9 mouse cellular contexts compared by ENCODE assay signal in the genomic region with DNA sequence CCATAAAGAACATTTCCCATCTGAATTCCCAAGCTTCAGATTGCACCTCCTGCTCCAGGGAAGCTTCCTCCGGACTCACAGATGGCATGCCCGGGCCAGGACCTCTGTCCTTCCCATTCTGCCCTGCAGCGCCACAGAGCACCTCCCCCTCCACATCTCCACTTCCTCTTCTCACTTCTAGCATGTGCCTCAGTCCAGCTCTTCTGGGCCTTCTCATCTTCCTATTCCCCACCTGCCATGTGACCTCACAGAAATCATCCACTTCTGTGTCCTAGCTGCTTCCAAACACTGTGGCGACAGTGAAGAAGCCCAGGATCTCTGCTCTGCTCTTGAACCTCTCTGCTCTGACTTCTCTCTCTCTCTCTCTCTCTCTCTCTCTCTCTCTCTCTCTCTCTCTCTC.
DNase-seq lines count a peak whose midpoint lies in the region; ATAC-seq and TF ChIP-seq lines count a peak whose summit lies in the region.
"Had no signal": no experiment of that assay in that cellular context is flagged by ENCODE, and none has a peak within 500 bp of the region (broad histone marks: within the 10 kb centered on the region; RNA-seq: fewer than 3 reads in every experiment).

No protein-coding gene starts in this region.

- no peaks in the 10 kb centered on the region for H3K9me3 ChIP-seq in limb, embryonic 13.5 days
- no peaks in the 10 kb centered on the region for H3K9me3 ChIP-seq in forebrain, postnatal 0 days (ENCODE audit: low read length)
- H3K9me3 ChIP-seq: limb, embryonic 15.5 days had no signal

- intact Hi-C loops in left cerebral cortex, adult 2 months (cut with DNase I): loop anchor here (5.0 to 10.0 kb wide), 2 partner anchors 116 to 232 kb away; a partner anchor contains a TSS

- H3K4me3 ChIP-seq in left cerebral cortex, adult 2 months: no peak overlapping the region
- H3K4me3 ChIP-seq in bone marrow macrophage, adult 2 months (ENCODE audit: insufficient read depth, low read length): peak overlapping the region; percentile 29
- H3K4me3 ChIP-seq in limb, embryonic 13.5 days: no peak overlapping the region
- no peak overlapping the region for H3K4me3 ChIP-seq in forebrain, postnatal 0 days (ENCODE audit: low read depth, low read length)
- H3K4me3 ChIP-seq: limb, embryonic 15.5 days had no signal

- H3K27me3 ChIP-seq in limb, embryonic 13.5 days: no peaks in the 10 kb centered on the region
- H3K27me3 ChIP-seq in forebrain, postnatal 0 days (ENCODE audit: insufficient read depth, low read length): no peaks in the 10 kb centered on the region
- H3K27me3 ChIP-seq: limb, embryonic 15.5 days had no signal

- H3K27ac ChIP-seq in left cerebral cortex, adult 2 months: 0 out of 2 replicates have a peak overlapping the region, but pooled peaks have one; percentile 17
- peak overlapping the region; percentile 67 for H3K27ac ChIP-seq in bone marrow macrophage, adult 2 months (ENCODE audit: insufficient read depth, low read depth, low read length)
- peak overlapping the region; percentile 87 for H3K27ac ChIP-seq in limb, embryonic 13.5 days
- H3K27ac ChIP-seq in forebrain, postnatal 0 days (ENCODE audit: low read depth, low read length): no peak overlapping the region

- TF ChIP-seq POLR2A in bone marrow macrophage, adult 2 months (IDR thresholded peaks at IDR 0.05; ENCODE audit: borderline replicate concordance, low read depth, low read length): no peak

- TF ChIP-seq CTCF in left cerebral cortex, adult 2 months (IDR thresholded peaks at IDR 0.05): no peak
- no peak for TF ChIP-seq CTCF in bone marrow macrophage, adult 2 months (IDR thresholded peaks at IDR 0.05; ENCODE audit: low read depth, low read length)
- no peak for TF ChIP-seq CTCF in forebrain, postnatal 0 days (IDR thresholded peaks at IDR 0.05; ENCODE audit: low read depth)

- H3K4me1 ChIP-seq in bone marrow macrophage, adult 2 months (ENCODE audit: control insufficient read depth, insufficient read depth, low read length): peaks cover 9% of the 10 kb centered on the region
- H3K4me1 ChIP-seq in limb, embryonic 13.5 days: peaks cover 60% of the 10 kb centered on the region
- peaks cover 32% of the 10 kb centered on the region for H3K4me1 ChIP-seq in forebrain, postnatal 0 days (ENCODE audit: insufficient read depth)

- DNase-seq in adrenal gland, postnatal 14 days: peak; percentile 11
- DNase-seq in adrenal gland, postnatal 25 days: no peak
- DNase-seq in left cerebral cortex, adult 2 months (ENCODE audit: extremely low spot score in 1 of 2, low spot score in 2 of 2): no peak
- no peak for DNase-seq in left cerebral cortex, adult 11 months (ENCODE audit: low spot score)
- DNase-seq in thymus, adult 18-20 months: no peak
- DNase-seq in forebrain, postnatal 0 days: no peak

- H3K9ac ChIP-seq in limb, embryonic 13.5 days: no peak overlapping the region
- H3K9ac ChIP-seq in forebrain, postnatal 0 days: no peak overlapping the region
- H3K9ac ChIP-seq: limb, embryonic 15.5 days had no signal

- no peaks in the 10 kb centered on the region for H3K36me3 ChIP-seq in limb, embryonic 13.5 days
- no peaks in the 10 kb centered on the region for H3K36me3 ChIP-seq in forebrain, postnatal 0 days (ENCODE audit: insufficient read depth)
- H3K36me3 ChIP-seq: limb, embryonic 15.5 days had no signal

- WGBS in limb, embryonic 13.5 days: 58% methylated on average over 4 of the region's 4 CpGs
- 76% methylated on average over 4 of the region's 4 CpGs for WGBS in forebrain, postnatal 0 days

- no peak for ATAC-seq in limb, embryonic 13.5 days (ENCODE audit: low FRiP score, low read depth)
- no peak for ATAC-seq in forebrain, postnatal 0 days

- H3K4me2 ChIP-seq in limb, embryonic 13.5 days (replicated peaks): no peak overlapping the region
- H3K4me2 ChIP-seq in forebrain, postnatal 0 days (ENCODE audit: low read depth): no peak overlapping the region
- H3K4me2 ChIP-seq: limb, embryonic 15.5 days had no signal
